Mouse (Mus musculus) layer of hippocampus, adult 8-10 months (tissue): ENCODE results near the gene Taar4. TPM values are rescaled to one million over a fixed set of nuclear protein-coding genes. Genes with fewer than 3 reads are reported as not detected.

ENCODE experiments used
- DNase-seq, 2 experiments: peaks; one replicate each; pipeline ENCODE4 v3.0.0; 2022; ENCODE audit warnings: low spot score in 2 of 2
- total RNA-seq, 4 experiments: library from RNA; stranded (reverse); gene quantifications; 2 replicates each; pipeline ENCODE4 v1.2.4; 2022

Taar4 gene
- not detected for total RNA-seq

GRCm38 (mm10) chr10:23960444-23960915, at the start of gene Taar4:
TSS of gene Taar4 (plus strand) at chr10:23960494.
- no peak for DNase-seq

GRCm38 (mm10) chr10:23920056-23920455, 40.2 kb upstream of the Taar4 start, which contains the start of gene Taar1:
TSS of gene Taar1 (plus strand) at chr10:23920356.
- DNase-seq, result no peak

- DNase-seq, result no peak
These were observed 37.8 kb upstream of the Taar4 start for GRCm38 (mm10) chr10:23922468-23922867.

GRCm38 (mm10) chr10:23923941-23924340, 36.4 kb upstream of the Taar4 start:
- DNase-seq, result no peak

GRCm38 (mm10) chr10:23937613-23938012, 22.7 kb upstream of the Taar4 start:
- DNase-seq, result no peak

GRCm38 (mm10) chr10:23938312-23938711, 22.0 kb upstream of the Taar4 start, which contains the start of gene Taar2:
TSS of gene Taar2 (plus strand) at chr10:23938572.
- DNase-seq, result no peak

- DNase-seq, result no peak
These were observed 17.8 kb upstream of the Taar4 start for GRCm38 (mm10) chr10:23942465-23942864.

- no peak for DNase-seq
These were observed 12.3 kb upstream of the Taar4 start for GRCm38 (mm10) chr10:23948026-23948425.

- no peak for DNase-seq
These were observed 10.7 kb upstream of the Taar4 start, which contains the start of gene Taar3 for GRCm38 (mm10) chr10:23949508-23950005. TSS of gene Taar3 (plus strand) at chr10:23949558.

- DNase-seq, result no peak
These were observed 8.6 kb upstream of the Taar4 start for GRCm38 (mm10) chr10:23951714-23952113.

- DNase-seq, result no peak
These were observed 1.2 kb upstream of the Taar4 start for GRCm38 (mm10) chr10:23959071-23959470.

GRCm38 (mm10) chr10:23963444-23963843, 3.1 kb downstream of the Taar4 start:
- no peak for DNase-seq

GRCm38 (mm10) chr10:23964921-23965610, 4.8 kb downstream of the Taar4 start:
- DNase-seq, result no peak

GRCm38 (mm10) chr10:23970656-23971165, 10.4 kb downstream of the Taar4 start, which contains the start of gene Taar5:
TSS of gene Taar5 (plus strand) at chr10:23970706.
- DNase-seq, result no peak

GRCm38 (mm10) chr10:23971256-23971655, 11.0 kb downstream of the Taar4 start:
- DNase-seq, result no peak

GRCm38 (mm10) chr10:23977958-23978357, 17.7 kb downstream of the Taar4 start:
- no peak for DNase-seq

GRCm38 (mm10) chr10:23978901-23979705, 18.8 kb downstream of the Taar4 start:
- peak; percentile 43 to 69 for DNase-seq

GRCm38 (mm10) chr10:23985546-23985945, 25.3 kb downstream of the Taar4 start, which contains the start of gene Taar6:
TSS of gene Taar6 (minus strand) at chr10:23985646.
- no peak for DNase-seq

GRCm38 (mm10) chr10:23986419-23986818, 26.1 kb downstream of the Taar4 start:
- DNase-seq, result no peak

- no peak for DNase-seq
These were observed 33.1 kb downstream of the Taar4 start, which contains the start of gene Taar7a for GRCm38 (mm10) chr10:23993381-23993780. TSS of gene Taar7a (minus strand) at chr10:23993481.

GRCm38 (mm10) chr10:23999639-24000038, 39.3 kb downstream of the Taar4 start, which contains the start of gene Taar7b:
TSS of gene Taar7b (plus strand) at chr10:23999939.
- no peak for DNase-seq

- DNase-seq, result no peak
These were observed 46.1 kb downstream of the Taar4 start for GRCm38 (mm10) chr10:24006442-24006841.
